Mouse (Mus musculus) CH12.LX (cell line): ENCODE data around the gene 2900011O08Rik.

Experiments used
- CTCF ChIP-seq, 2 experiments: IDR thresholded peaks in 1 of 2; conservative IDR thresholded peaks in 1 of 2; 2 replicates each; pipeline ENCODE4 v1.5.1; 2011 to 2012; ENCODE audit warnings: low read depth in 2 of 2, low read length in 2 of 2, improper control_type of control experiment in 1 of 2, inconsistent platforms in 1 of 2, mild to moderate bottlenecking in 1 of 2, moderate library complexity in 1 of 2
- ELF1 ChIP-seq: IDR thresholded peaks from 2 replicates; pipeline ENCODE4 v1.6.1; 2014; ENCODE audit warnings: low read depth, mild to moderate bottlenecking, inconsistent platforms, low read length, improper control_type of control experiment
- HCFC1 ChIP-seq: IDR thresholded peaks from 2 replicates; pipeline ENCODE4 v1.6.1; 2012; ENCODE audit warnings: low read depth, mild to moderate bottlenecking, inconsistent platforms, low read length, improper control_type of control experiment
- KAT2A ChIP-seq: IDR thresholded peaks from 2 replicates; pipeline ENCODE4 v1.6.1; 2012; ENCODE audit warnings: low read length, improper control_type of control experiment, inconsistent platforms; ENCODE audit not compliant: insufficient replicate concordance
- PAX5 ChIP-seq: IDR thresholded peaks from 2 replicates; pipeline ENCODE4 v1.6.1; 2012; ENCODE audit warnings: low read length, inconsistent platforms, mixed read lengths
- POLR2AphosphoS2 ChIP-seq: IDR thresholded peaks from 2 replicates; pipeline ENCODE4 v1.6.1; 2011; ENCODE audit warnings: low read depth, low read length, improper control_type of control experiment
- SMC3 ChIP-seq: IDR thresholded peaks from 2 replicates; pipeline ENCODE4 v1.6.1; 2011; ENCODE audit warnings: low read depth, low read length, improper control_type of control experiment
- USF1 ChIP-seq: IDR thresholded peaks from 2 replicates; pipeline ENCODE4 v1.6.1; 2014; ENCODE audit warnings: low read depth, mild to moderate bottlenecking, inconsistent platforms, low read length, improper control_type of control experiment
- ZMIZ1 ChIP-seq: IDR thresholded peaks from 2 replicates; pipeline ENCODE4 v1.6.1; 2012; ENCODE audit warnings: low read depth, mild to moderate bottlenecking, inconsistent platforms, low read length, improper control_type of control experiment
- ZNF384 ChIP-seq: IDR thresholded peaks from 2 replicates; pipeline ENCODE4 v1.6.1; 2012; ENCODE audit warnings: low read depth, low read length, improper control_type of control experiment, inconsistent platforms

DNA sequence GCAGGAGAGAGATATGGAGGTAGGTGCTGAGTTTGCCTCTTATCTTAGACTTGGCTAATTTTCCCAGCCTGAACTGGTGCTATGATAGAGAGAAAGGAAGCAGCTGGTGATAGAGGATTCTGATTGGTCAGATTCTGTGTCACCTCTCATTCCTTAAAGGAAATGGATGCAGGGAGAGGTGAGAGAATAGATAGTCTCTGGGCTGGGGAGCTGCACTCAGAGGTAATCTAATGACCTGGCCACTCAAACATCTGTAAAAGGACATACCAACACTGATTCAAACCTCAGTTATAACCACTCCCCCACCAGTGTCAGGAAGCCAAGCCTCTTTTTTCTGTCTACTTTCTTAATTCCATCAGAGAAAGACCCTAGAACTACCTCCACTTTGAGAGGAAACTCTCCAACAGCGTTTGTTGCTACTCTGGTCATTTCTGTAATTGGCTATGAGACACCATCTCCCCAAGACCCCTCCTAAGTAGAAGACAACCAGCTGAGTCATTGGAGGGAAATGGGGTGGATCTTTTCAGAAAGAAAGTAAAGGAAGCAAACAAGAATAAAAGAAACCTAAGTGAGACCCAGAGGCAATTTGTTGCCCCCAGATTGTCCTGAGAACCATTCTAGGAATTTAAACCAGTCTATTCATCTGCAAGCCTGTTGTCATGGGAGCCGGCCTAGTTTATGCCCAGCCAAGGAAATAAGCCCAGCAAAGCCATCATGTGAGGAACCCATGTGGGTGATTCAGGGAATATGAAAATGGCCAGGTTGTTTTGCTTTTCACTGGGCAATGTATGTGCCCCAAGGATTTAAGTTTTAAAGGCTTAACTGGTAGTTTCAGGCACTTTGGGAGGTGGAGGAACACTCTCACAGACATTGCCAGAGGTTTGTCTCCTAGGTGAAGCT, 38.9 kb downstream of the 2900011O08Rik start:
- no peak for TF ChIP-seq PAX5
- TF ChIP-seq SMC3, result no peak
- no peak for TF ChIP-seq CTCF (conservative IDR thresholded peaks at IDR 0.05 in 1 of 2, IDR thresholded peaks at IDR 0.05 in 1 of 2; ENCODE audit: low read depth in 2 of 2, low read length in 2 of 2)
- TF ChIP-seq ZNF384, result no peak
- TF ChIP-seq USF1, result no peak
- TF ChIP-seq ZMIZ1, result no peak
- no peak for TF ChIP-seq HCFC1
- TF ChIP-seq POLR2AphosphoS2, result no peak
- TF ChIP-seq KAT2A, result no peak
- no peak for TF ChIP-seq ELF1
